Mouse (Mus musculus): ENCODE data around the gene Pcare. TPM values are rescaled to one million over a fixed set of nuclear protein-coding genes. Genes with fewer than 3 reads are reported as not detected.

The Pcare gene
- polyA plus RNA-seq, 1 experiment from 2014 or later, result not detected

DNA sequence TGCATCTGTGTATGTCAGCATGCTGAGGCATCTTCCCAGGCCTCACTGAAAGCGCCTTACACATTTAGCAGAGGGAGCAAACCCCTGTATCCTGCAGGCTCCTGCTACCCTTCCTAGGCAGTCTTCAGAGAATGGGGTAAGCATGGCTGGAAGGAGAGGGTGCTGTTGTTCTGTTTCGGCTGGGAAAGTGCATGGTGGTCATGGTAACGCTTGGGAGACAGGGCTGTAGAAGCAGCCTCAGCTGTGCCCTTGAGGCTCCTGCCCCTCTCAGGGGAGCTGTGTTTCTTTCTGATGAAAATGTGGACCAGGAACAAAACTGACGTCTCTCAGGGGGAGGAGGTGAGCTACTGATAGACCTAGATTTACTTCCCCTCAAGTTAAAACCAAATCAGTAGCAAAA is 45.0 kb downstream of the Pcare start:
- ATAC-seq (ENCODE audit: low FRiP score), result no peak
- H3K9me3 ChIP-seq (ENCODE audit: control insufficient read depth, low read length), result no peaks in the 10 kb centered on the region
- no peaks in the 10 kb centered on the region for H3K36me3 ChIP-seq (replicated peaks; ENCODE audit: control insufficient read depth, insufficient read depth)
- no peak overlapping the region for H3K4me3 ChIP-seq (replicated peaks; ENCODE audit: low read length)
- no peak overlapping the region for H3K4me2 ChIP-seq (replicated peaks)
- 0 out of 2 replicates have a peak, but pooled peaks cover 7% of the 10 kb centered on the region for H3K4me1 ChIP-seq (replicated peaks; ENCODE audit: control insufficient read depth, insufficient read depth, low read length)
- DNase-seq (ENCODE audit: low spot score), result no peak
- 46% methylated on average over 4 of the region's 4 CpGs for WGBS
- no peaks in the 10 kb centered on the region for H3K27me3 ChIP-seq (ENCODE audit: control insufficient read depth, insufficient read depth, low read length)
- H3K9ac ChIP-seq, result no peak overlapping the region
- H3K27ac ChIP-seq, result no peak overlapping the region

DNA sequence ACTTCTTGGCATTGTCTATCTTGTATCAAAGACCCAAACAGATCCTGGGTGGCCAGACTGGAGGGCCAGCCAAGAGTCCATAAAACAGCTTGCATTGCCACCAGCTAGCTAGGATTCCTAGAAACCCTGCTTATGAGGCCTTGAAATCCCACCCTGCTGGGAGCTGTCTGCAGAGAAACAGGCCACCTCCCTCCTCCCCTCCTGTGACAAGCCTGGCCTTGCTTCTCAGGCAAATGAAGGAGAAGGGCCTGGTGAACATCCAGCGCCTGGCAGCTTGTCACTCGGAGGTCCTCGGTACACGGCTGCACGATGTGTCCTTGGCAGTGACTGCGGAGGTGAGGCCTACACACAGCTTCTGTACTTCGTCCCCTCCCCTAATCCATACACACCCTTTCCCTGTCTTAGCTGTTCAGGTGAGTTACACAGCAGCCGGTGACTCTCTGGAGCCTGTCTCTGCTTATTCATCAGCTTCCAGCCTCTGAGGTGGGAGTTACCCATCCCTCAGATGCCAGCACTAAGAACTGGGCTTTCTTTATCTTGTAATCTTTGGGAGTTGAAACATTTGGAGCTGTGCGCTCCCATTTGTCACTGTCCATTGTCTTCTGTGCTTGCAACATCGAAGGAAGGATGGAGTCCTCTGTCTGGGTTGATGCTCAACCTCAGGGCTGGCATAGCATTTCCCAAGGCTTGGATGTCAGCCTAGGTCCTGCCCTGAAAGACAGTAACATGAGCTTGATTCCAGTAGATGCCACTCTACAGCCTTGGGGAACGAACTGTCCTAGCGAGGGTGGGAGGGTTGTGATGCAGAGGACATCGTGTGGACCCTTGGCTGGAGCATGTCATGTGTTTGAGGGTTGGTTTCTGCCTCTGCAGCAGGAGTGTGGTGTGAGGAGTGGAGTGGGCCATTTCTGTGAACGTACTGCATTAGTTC is 46.9 kb downstream of the Pcare start:
- Histone ChIP-seq H3K4me2 (replicated peaks) (no peak overlapping the region), H3K27me3 (ENCODE audit: control insufficient read depth, insufficient read depth, low read length) (no peaks in the 10 kb centered on the region), H3K9ac (no peak overlapping the region), H3K4me3 (replicated peaks; ENCODE audit: low read length) (no peak overlapping the region), H3K9me3 (ENCODE audit: control insufficient read depth, low read length) (no peaks in the 10 kb centered on the region), H3K36me3 (replicated peaks; ENCODE audit: control insufficient read depth, insufficient read depth) (no peaks in the 10 kb centered on the region), H3K4me1 (replicated peaks; ENCODE audit: control insufficient read depth, insufficient read depth, low read length) (0 out of 2 replicates have a peak, but pooled peaks cover 7% of the 10 kb centered on the region), H3K27ac (no peak overlapping the region)
- DNase-seq (ENCODE audit: low spot score), result no peak
- ATAC-seq (ENCODE audit: low FRiP score), result no peak
- 88% methylated on average over 14 of the region's 14 CpGs for WGBS

DNA sequence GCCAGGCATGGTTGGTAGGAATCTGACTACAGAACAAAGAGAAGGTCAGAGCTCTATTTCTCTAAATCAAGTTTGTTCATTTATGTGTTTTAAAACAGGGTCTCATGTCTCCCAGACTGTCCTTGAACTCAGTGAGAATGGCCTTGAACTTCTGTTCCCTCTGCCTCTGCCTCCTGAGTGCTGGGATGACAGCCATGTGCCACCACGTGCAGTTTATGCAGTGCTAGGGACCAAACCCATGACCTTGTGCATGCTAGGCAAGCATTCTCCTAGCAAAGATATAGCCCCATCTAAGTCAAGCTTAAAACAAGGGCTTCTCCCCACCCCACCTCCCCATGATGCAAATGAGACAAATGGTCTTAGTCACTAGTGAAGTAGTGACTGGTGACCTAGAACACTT is 47.6 kb downstream of the Pcare start:
- Histone ChIP-seq H3K9ac (no peak overlapping the region), H3K4me3 (replicated peaks; ENCODE audit: low read length) (no peak overlapping the region), H3K4me2 (replicated peaks) (no peak overlapping the region), H3K36me3 (replicated peaks; ENCODE audit: control insufficient read depth, insufficient read depth) (no peaks in the 10 kb centered on the region), H3K27me3 (ENCODE audit: control insufficient read depth, insufficient read depth, low read length) (no peaks in the 10 kb centered on the region), H3K27ac (no peak overlapping the region), H3K4me1 (replicated peaks; ENCODE audit: control insufficient read depth, insufficient read depth, low read length) (0 out of 2 replicates have a peak, but pooled peaks cover 7% of the 10 kb centered on the region), H3K9me3 (ENCODE audit: control insufficient read depth, low read length) (no peaks in the 10 kb centered on the region)
- 76% methylated on average over 1 of the region's 1 CpGs for WGBS
- DNase-seq (ENCODE audit: low spot score) (no peak), ATAC-seq (ENCODE audit: low FRiP score) (no peak)

- no peaks in the 10 kb centered on the region for H3K4me1 ChIP-seq (replicated peaks; ENCODE audit: control insufficient read depth, insufficient read depth, low read length)
- H3K27me3 ChIP-seq (ENCODE audit: control insufficient read depth, insufficient read depth, low read length), result no peaks in the 10 kb centered on the region
- H3K36me3 ChIP-seq (replicated peaks; ENCODE audit: control insufficient read depth, insufficient read depth), result no peaks in the 10 kb centered on the region
- H3K27ac ChIP-seq, result no peak overlapping the region
- no peak for ATAC-seq (ENCODE audit: low FRiP score)
- no peak overlapping the region for H3K4me2 ChIP-seq (replicated peaks)
- no peaks in the 10 kb centered on the region for H3K9me3 ChIP-seq (ENCODE audit: control insufficient read depth, low read length)
- 87% methylated on average over 11 of the region's 11 CpGs for WGBS
- DNase-seq (ENCODE audit: low spot score), result no peak
- H3K4me3 ChIP-seq (replicated peaks; ENCODE audit: low read length), result no peak overlapping the region
- no peak overlapping the region for H3K9ac ChIP-seq
These were observed 54.1 kb downstream of the Pcare start for GRCm38 (mm10) chr17:71698619-71698956.

GRCm38 (mm10) chr17:71697896-71698618 is 54.6 kb downstream of the Pcare start:
- Histone ChIP-seq H3K4me1 (replicated peaks; ENCODE audit: control insufficient read depth, insufficient read depth, low read length) (no peaks in the 10 kb centered on the region), H3K4me3 (replicated peaks; ENCODE audit: low read length) (no peak overlapping the region), H3K4me2 (replicated peaks) (no peak overlapping the region), H3K36me3 (replicated peaks; ENCODE audit: control insufficient read depth, insufficient read depth) (no peaks in the 10 kb centered on the region), H3K9me3 (ENCODE audit: control insufficient read depth, low read length) (no peaks in the 10 kb centered on the region), H3K27ac (no peak overlapping the region), H3K9ac (no peak overlapping the region), H3K27me3 (ENCODE audit: control insufficient read depth, insufficient read depth, low read length) (no peaks in the 10 kb centered on the region)
- ATAC-seq (ENCODE audit: low FRiP score) (no peak), DNase-seq (ENCODE audit: low spot score) (no peak)
- WGBS, result 80% methylated on average over 11 of the region's 11 CpGs

DNA sequence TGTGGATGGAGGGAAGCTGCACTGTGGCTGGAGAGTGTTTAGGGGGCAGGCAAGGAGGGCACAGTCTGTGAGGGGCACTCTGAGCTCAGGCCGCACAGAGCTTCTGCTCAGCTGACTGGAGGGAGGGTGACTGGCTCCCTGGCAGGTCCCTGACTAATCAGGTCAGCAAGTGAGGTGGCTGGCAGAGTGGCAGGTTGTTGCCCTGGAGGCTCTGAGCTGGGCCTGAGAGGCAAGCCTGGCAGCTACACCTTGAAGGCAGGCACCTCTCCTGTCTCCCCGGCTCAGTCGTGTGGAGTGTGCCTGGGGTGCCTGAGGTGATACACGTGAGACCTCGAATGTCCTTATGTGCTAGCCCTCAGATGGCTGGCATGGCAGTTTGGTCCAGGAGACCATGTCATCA is 56.3 kb downstream of the Pcare start:
- H3K4me1 ChIP-seq (replicated peaks; ENCODE audit: control insufficient read depth, insufficient read depth, low read length), result no peaks in the 10 kb centered on the region
- no peak overlapping the region for H3K4me2 ChIP-seq (replicated peaks)
- 76% methylated on average over 5 of the region's 5 CpGs for WGBS
- H3K36me3 ChIP-seq (replicated peaks; ENCODE audit: control insufficient read depth, insufficient read depth), result no peaks in the 10 kb centered on the region
- no peak for DNase-seq (ENCODE audit: low spot score)
- H3K27ac ChIP-seq, result no peak overlapping the region
- no peaks in the 10 kb centered on the region for H3K9me3 ChIP-seq (ENCODE audit: control insufficient read depth, low read length)
- no peak for ATAC-seq (ENCODE audit: low FRiP score)
- no peaks in the 10 kb centered on the region for H3K27me3 ChIP-seq (ENCODE audit: control insufficient read depth, insufficient read depth, low read length)
- no peak overlapping the region for H3K9ac ChIP-seq
- H3K4me3 ChIP-seq (replicated peaks; ENCODE audit: low read length), result no peak overlapping the region

GRCm38 (mm10) chr17:71695716-71696315 is 56.9 kb downstream of the Pcare start:
- DNase-seq (ENCODE audit: low spot score) (no peak), ATAC-seq (ENCODE audit: low FRiP score) (no peak)
- Histone ChIP-seq H3K4me2 (replicated peaks) (no peak overlapping the region), H3K4me3 (replicated peaks; ENCODE audit: low read length) (no peak overlapping the region), H3K9me3 (ENCODE audit: control insufficient read depth, low read length) (no peaks in the 10 kb centered on the region), H3K4me1 (replicated peaks; ENCODE audit: control insufficient read depth, insufficient read depth, low read length) (no peaks in the 10 kb centered on the region), H3K9ac (no peak overlapping the region), H3K36me3 (replicated peaks; ENCODE audit: control insufficient read depth, insufficient read depth) (no peaks in the 10 kb centered on the region), H3K27me3 (ENCODE audit: control insufficient read depth, insufficient read depth, low read length) (no peaks in the 10 kb centered on the region), H3K27ac (no peak overlapping the region)
- 81% methylated on average over 15 of the region's 15 CpGs for whole genome bisulfite sequencing

- Histone ChIP-seq H3K4me1 (replicated peaks; ENCODE audit: control insufficient read depth, insufficient read depth, low read length) (no peaks in the 10 kb centered on the region), H3K9ac (no peak overlapping the region), H3K36me3 (replicated peaks; ENCODE audit: control insufficient read depth, insufficient read depth) (no peaks in the 10 kb centered on the region), H3K27me3 (ENCODE audit: control insufficient read depth, insufficient read depth, low read length) (no peaks in the 10 kb centered on the region), H3K27ac (no peak overlapping the region), H3K4me2 (replicated peaks) (no peak overlapping the region), H3K9me3 (ENCODE audit: control insufficient read depth, low read length) (no peaks in the 10 kb centered on the region), H3K4me3 (replicated peaks; ENCODE audit: low read length) (no peak overlapping the region)
- 92% methylated on average over 8 of the region's 8 CpGs for WGBS
- ATAC-seq (ENCODE audit: low FRiP score), result no peak
- no peak for DNase-seq (ENCODE audit: low spot score)
These were observed 57.5 kb downstream of the Pcare start for GRCm38 (mm10) chr17:71695151-71695550.

DNA sequence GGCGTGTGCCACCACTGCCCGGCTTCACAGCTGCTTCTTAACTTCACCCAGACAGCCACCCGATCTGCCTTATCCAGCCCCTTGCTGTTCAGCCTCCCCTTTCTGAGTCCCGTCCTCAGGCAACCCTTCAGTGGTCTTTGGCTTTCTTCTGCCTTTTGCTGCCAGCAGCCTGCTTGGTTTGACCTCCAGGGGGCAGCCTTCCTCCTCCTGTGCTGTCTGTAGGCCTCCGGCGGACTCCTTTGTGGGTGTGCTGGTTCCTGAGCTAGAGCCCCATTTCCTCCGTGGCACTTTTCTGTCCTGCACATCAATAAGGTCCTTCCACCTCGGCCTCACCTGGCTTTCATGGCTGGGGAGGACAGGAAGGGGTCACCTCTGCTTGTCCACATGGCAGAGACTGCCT is 58.9 kb downstream of the Pcare start:
- WGBS, result 56% methylated on average over 8 of the region's 8 CpGs
- H3K9me3 ChIP-seq (ENCODE audit: control insufficient read depth, low read length), result peaks cover 3% of the 10 kb centered on the region; the same call in 1 of the 2 replicates
- no peak overlapping the region for H3K4me2 ChIP-seq (replicated peaks)
- no peaks in the 10 kb centered on the region for H3K4me1 ChIP-seq (replicated peaks; ENCODE audit: control insufficient read depth, insufficient read depth, low read length)
- H3K27me3 ChIP-seq (ENCODE audit: control insufficient read depth, insufficient read depth, low read length), result no peaks in the 10 kb centered on the region
- H3K36me3 ChIP-seq (replicated peaks; ENCODE audit: control insufficient read depth, insufficient read depth), result no peaks in the 10 kb centered on the region
- no peak overlapping the region for H3K9ac ChIP-seq
- H3K27ac ChIP-seq, result no peak overlapping the region
- no peak overlapping the region for H3K4me3 ChIP-seq (replicated peaks; ENCODE audit: low read length)
- DNase-seq (ENCODE audit: low spot score) (no peak), ATAC-seq (ENCODE audit: low FRiP score) (no peak)

Measured in hindbrain, embryonic 14.5 days (tissue).